Mouse (Mus musculus) spleen, adult 2 months (tissue): ENCODE measurements at regions not wholly inside any gene's neighbourhood (a gene's known extent, or its start where the extent isn't known, plus 50 kb on each side); places are given as distances from the start of the nearest gene placed in this dataset.

Experiments used
- CTCF ChIP-seq: fragments of 200-500 bp; IDR thresholded peaks from 2 replicates; pipeline ENCODE4 v1.5.1; 2011; ENCODE audit warnings: mild to moderate bottlenecking, inconsistent platforms; ENCODE audit not compliant: insufficient read depth, insufficient read length, insufficient replicate concordance; ENCODE audit errors: extremely low read depth
- POLR2A ChIP-seq: fragments of 200-500 bp; IDR thresholded peaks from 2 replicates; pipeline ENCODE4 v1.6.1; 2011; ENCODE audit warnings: low read depth, low read length, inconsistent platforms

DNA sequence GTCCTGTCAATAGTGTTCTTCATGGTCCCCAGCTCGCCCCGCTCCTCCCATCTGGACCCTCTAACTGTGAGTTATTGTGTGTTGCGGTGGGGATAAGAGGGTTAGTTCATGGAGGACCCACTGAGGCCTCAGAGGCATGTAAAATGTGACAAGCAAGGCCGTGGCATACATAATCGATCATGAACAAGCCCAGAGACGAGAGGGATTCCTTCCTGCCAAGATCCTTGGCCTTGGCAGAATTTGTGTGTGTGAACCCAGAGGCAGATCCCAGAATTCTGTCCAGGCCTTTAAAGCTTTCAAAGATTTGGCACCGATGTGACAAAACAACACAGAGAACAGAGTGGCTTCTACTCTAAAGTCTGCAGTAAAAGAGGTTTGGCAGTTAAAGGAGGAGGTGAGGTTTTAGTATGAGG lies 146.4 kb upstream of the Spdye4c start:
- TF ChIP-seq CTCF, result no peak
- no peak for TF ChIP-seq POLR2A
